Mouse (Mus musculus) cortical plate, adult 2 months (tissue): ENCODE measurements around the gene Creb1.

Experiments
- CTCF ChIP-seq: fragments of 200-500 bp; IDR thresholded peaks from 2 replicates; pipeline ENCODE4 v1.5.1; 2011; ENCODE audit warnings: mild to moderate bottlenecking, control low read depth, low read length; ENCODE audit not compliant: insufficient read depth; ENCODE audit errors: extremely low read depth
- POLR2A ChIP-seq: fragments of 200-500 bp; IDR thresholded peaks from 2 replicates; pipeline ENCODE4 v1.6.1; 2011; ENCODE audit warnings: mild to moderate bottlenecking, low read length, control low read depth; ENCODE audit not compliant: insufficient read depth; ENCODE audit errors: extremely low read depth

- TF ChIP-seq CTCF (no peak), POLR2A (no peak)
These were observed 85.8 kb downstream of the Creb1 start for GRCm38 (mm10) chr1:64618226-64618625.
